Mouse (Mus musculus) liver, adult 2 months (tissue): Measurements from ENCODE around the gene Mpo.

Experiments used
- CTCF ChIP-seq: fragments of 200-500 bp; IDR thresholded peaks from 2 replicates; pipeline ENCODE4 v1.5.1; 2011; ENCODE audit warnings: low read depth, low read length, control low read depth
- POLR2A ChIP-seq: fragments of 200-500 bp; IDR thresholded peaks from 2 replicates; pipeline ENCODE4 v1.6.1; 2011; ENCODE audit warnings: low read length, control low read depth; ENCODE audit not compliant: insufficient read depth; ENCODE audit errors: extremely low read depth

DNA sequence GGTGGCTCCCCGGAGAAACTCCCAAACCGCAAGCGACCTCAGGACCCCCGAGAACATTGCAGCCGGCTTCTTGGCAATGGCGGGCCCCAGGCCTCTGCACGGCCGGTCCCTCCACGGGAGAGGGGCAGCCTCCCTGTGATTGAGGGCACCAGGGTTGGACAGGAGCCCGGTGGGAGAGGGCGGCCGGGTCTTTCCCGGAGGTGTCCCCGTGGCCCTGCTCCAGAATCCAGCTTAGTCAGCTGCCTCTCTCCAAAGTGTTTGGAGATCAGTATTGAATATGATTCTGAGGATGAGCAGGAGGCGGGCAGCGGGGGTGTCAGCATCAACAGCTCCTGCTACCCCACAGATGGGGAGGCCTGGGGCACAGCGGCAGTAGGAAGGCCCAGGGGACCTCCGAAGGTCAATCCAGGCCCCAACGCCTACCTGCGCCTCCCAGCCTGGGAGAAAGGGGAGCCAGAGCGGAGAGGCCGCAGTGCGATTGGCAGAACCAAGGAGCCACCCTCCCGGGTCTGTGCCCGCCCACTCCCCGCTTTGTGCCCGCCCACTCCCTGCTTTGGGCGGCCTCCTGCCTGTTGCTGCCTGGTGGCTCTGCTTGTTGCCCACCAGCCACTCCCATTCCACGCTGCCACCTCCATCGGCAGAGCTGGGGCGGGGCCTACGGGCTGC, 15.1 kb upstream of the Mpo start:
- TF ChIP-seq POLR2A (no peak), CTCF (no peak)
